Mouse (Mus musculus) adrenal gland, postnatal 14 days (tissue): Measurements from ENCODE around the gene Smim20. TPM values are rescaled to one million over a fixed set of nuclear protein-coding genes. Genes with fewer than 3 reads are reported as not detected.
A peak's percentile ranks its signal among the peaks of the same experiment; 100 is the strongest.

Experiments used
- DNase-seq: peaks from one replicate; pipeline ENCODE4 v3.0.0; 2021; ENCODE audit warnings: mixed read lengths
- total RNA-seq: library from RNA; stranded (reverse); gene quantifications from 2 replicates; pipeline ENCODE4 v1.2.3, GENCODE M21; 2021

The Smim20 gene
- total RNA-seq, 1 experiment from 2014 or later: 63.7 TPM

DNA sequence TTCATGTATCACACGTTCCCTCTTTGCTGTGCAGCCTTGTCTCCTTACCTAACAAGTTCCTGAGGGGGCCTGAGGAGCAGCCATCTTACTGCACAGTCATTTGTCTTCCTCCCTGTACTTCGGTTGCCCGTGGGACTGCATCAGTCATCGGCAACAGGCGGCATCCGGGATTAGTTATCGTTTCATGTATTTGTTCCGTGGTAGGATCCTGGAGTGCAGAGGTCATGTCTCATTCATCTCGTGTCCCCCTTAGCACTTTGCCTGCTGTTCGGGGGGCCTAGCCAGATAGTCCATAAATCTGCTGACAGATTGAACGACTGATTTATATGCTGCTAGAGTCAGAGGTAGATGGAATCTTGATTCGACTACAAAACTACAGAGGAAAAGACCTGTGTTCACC lies 1.1 kb upstream of the Smim20 start:
- no peak for DNase-seq

DNA sequence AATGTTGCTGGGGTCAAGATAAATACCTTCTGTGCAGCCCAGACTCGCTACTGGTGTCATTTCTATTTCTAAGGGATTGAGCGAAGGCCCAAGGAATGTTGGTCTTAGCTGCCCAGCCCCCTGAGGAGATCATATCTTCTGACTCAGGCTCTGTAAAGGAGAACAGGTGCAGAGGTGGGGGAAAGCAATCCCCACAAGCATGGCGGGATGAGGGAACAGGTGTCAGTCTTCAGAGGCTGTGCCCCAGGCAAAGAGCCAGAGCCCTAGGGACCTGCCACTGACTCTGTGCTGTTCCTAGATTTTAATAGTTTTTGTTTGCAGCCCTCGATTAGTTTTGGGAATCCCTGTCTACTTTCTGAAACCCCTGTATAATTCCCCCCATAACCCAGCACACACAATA lies 702 bp upstream of the Smim20 start:
- DNase-seq: no peak

DNA sequence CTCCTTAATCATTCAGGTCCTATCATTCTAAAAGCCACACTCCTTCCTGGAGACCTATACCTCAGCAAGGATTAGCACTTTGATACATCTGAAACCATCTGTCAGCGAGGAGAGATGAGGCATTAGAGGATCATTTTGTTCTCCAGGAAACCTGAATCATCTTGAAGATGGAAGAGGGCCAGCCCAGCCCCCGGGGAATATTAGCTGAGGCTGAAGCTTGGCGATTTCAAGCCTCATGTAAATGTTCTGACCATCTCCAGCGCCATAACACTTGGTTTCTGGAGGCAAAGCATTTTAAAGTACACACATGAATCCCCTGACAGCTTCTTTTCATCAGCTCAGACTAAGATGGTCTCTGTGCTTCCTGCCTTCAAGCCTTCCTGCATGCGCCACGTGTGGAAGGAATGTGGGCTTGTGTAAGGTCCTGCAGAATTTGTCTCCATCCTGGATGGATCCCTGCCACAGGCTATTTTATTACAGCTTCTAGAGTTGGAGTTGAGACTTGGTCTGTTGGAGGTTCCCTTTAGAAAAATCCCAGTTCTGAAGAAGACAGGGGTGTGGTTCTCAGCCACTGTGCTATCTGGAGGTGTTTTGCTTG lies 1.3 kb downstream of the Smim20 start:
- DNase-seq: peak; percentile 63

DNA sequence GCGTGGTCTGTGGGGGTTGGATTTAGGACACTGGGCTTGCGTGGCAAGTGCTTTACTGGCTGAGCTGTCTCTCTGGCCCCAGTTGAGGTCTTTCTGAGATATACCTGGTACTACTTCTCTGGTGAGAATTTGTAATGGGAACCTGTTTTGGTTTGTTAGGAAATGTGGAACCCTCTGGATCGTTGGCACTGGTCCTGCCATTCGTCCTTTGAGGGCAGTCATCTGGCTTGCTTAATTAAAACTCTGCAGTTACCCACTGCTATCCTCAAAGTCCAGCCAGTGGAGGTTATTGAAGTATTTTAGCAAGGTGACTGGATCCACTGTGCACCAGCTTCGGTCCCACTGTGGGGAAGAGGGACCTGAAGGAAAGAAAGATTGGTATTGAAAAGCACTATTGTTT lies 2.9 kb downstream of the Smim20 start:
- no peak for DNase-seq

DNA sequence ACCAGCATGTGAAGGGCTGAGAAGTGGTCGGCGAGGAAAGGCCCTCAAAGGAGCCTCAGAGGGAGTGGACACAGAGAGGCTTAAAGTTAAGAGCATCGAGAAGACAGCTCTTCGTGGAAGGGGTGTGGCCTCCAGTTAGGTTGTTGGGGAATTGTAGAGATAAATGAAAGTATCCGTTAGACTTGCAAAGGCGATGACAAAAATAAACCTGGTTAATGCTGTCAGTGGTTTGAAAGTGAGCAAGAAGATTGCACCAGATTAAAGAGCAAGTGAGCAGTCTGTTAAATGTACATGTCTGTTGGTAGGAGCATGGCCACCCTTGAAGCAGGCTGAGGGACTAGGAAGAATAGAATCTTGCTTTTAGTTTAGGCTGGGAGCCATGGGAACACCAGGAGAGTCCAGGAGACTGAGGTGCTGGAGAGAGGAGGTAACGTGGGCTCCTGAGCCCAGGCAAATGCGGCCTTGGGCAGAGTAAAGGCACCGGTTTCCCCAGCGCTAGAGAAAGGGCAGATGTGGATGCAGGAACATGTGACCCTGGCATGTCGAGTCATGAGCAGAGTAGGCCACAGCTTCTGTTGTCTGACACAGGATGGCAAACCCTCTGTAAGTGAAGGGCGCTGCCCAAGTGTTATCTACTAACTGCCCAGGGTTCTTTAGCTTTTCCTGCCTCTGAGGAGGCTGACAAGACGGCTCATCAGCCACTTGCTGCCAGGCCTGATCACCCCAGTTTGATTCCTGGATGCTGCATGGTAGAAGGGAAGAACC lies 4.2 kb downstream of the Smim20 start:
- no peak for DNase-seq

DNA sequence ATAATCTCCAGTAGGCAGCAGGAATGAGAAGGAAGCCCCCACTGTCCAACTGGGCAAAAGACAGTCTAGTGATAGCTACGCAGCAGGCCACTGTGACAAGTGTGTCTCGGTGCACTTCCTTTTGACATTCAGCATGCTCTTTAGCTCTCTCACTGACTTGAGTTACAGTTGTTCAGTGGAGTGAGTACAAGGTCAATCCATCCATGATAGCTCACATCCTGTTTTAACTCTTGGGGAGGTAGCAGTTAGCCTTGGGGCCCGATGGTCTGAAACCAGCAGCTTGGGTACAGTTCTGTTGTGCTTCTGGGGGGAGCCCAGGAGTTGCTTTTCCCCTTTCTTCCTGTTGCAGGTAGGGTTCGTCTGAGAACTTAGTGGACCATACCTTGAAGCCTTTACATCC lies 5.7 kb downstream of the Smim20 start:
- no peak for DNase-seq

DNA sequence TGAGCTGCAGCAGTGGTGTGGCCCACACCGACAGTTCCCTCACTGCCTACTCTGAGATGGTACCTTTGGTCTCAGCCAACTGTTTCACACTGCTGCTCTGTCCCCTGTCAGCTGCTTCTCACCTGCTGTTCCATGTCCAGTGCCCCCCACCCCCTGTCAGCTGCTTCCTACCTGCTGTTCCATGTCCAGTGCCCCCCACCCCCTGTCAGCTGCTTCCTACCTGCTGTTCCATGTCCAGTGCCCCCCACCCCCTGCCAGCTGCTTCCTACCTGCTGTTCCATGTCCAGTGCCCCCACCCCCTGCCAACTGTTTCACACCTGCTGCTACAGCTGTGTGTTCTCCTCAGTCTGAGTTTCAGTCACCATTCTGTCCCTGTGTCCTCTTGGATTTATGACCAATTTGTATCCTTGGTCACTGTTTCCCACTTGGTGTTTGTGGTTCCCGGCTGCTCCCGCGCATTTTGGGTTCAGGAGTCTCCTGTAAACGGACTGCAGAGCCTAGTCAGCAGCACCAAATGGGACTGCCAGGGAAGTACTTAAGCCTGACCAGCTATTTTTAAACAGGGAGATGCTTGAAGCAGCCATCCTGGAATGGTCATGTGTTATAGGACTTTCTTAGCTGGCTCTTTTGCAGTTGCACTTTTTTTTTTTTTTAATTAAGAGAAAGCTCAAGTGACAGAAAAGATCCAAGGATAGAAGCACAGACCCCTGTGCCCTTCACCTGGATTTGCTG lies 7.0 kb downstream of the Smim20 start:
- DNase-seq: no peak

DNA sequence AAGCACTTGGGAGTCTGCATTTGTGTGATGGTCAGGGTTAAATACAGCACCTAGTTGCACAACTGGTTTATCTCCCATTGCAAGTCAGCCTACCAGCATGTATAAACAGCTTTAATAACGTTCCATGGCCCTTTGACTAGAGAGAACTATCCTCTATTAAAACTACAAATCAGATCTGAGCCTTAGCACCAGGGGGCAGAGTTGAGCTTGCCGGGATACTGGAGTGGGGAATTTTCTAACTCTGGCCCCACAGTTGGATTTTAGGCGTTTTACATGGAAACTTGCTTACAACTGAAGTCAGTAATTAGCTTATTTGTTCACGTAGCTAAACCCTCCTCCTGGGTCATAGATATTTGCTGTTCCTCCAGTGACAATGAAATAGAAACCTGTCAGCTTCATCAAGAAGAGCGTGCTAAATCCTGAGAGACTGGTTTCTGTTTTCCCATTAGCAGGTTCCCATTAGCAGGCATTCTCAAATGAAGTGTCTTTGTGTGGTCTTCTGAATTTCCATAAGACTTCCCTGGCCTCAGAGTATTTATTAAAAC lies 8.0 kb downstream of the Smim20 start:
- DNase-seq: peak; percentile 61

DNA sequence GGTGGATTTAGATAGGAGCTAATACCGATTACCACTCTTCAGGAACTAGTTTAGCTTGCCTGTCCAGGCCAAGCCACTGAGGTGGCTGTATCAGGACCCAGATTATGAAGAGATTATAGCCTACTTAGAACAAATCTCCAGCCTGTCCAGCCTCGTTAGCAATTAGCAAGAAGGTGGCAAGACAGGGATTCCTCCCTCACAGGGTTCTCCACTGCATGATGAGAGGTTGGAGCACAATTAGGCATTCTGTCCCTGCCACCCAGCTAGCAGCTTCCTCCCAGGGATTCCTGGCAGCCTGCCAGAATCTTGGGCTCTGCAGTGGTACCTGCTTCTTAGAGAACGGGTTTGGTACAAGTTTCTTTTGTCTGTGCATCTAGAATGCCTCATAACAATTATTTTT lies 8.5 kb downstream of the Smim20 start:
- no peak for DNase-seq

DNA sequence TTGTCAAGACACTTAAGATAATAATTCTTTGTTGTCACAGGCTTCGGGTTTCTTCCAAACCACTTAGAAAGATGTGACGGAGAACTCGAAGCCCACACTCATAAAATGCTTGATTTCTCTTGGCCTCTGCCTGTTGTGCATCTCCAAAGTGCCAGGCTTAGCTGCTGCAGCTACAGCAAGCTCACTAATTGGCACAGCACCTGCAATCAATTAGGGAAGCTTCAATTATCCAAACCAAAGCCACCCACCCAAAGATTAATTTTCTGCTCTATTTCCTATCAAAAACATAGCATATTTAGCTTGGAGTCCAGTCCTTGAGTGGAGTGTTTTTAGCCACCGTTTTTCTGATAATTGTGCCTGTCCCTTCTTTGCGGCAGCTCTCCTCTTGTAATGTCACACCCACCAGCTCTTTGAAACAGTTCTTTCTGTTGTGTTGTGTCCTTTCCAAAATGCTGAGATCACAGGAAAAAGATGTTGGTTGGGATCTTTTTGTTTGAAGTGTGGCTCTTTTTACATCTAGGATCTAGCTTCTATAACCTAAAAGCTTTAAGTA lies 9.7 kb downstream of the Smim20 start:
- DNase-seq: no peak

DNA sequence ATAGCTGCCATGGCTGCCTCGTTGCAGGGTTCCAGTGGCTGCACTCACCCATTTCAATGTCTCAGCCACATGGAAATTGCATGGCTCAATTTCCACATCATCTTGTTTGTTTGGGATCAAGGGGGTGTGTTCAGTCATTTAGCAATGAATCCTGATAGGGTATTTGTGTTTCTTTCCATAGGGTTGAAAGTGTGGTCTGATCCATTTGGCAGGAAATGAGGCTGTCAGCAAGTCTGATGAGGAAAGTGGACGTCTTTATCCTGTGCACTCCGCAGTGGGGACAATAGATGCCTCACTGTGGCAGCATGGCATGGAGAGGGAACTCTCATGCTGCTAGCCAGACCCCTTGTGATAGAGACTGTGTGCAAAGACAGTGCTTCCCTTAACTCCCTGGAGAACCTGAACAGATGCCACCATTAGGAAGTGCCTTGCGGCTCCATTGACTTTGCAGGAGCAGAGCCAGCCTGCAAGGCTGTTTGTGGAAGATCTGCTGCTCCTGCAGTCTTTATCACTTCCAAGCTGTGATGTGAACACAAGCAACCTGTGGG lies 10.9 kb downstream of the Smim20 start:
- no peak for DNase-seq

DNA sequence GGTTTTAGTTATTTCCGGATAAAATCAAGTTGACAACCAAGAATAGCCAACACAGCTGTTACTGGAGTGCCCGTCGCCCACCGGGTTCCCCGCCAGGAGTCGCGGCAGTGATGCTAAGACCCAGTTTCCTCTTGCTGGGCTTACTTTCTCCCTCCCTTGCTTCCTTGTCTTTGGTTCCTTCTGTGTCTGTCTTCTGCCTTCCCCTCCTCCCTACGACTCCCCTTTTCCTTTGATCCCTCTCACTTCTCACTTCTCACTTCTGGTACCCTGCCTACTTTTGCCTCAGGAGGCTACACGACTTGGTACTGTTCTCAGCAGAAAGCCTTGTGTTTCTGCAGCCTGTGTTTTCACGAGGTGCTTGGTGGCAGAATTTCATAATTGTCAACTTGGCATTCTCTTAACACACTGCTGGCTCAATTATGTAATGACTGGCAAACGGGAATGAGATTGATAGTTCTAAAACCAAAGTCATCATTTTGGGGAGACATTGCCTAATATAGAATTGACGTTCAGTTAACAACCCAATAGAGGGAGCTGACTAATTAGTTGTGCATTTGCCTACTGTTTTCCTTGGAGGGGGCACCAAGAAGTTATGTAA lies 12.4 kb downstream of the Smim20 start:
- DNase-seq: no peak

DNA sequence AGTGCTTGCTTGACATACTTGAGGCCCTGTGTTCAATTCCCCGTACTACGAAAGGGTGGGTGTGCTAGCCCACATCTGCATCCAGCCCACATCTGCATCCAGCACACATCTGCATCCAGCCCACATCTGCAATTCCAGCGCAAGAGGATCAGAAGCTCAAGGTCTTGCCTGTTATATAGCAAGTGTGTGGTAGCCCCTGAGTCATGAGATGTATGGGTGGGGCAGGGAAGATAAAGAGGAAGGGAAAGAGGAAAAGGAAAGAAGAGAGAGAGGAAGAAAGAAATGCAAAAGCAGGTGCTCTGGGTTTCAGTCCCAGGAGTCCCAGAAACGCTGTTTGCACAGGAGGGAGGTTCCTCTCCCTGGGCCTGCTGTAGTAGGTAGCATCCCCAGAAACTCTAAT lies 15.6 kb downstream of the Smim20 start:
- no peak for DNase-seq

DNA sequence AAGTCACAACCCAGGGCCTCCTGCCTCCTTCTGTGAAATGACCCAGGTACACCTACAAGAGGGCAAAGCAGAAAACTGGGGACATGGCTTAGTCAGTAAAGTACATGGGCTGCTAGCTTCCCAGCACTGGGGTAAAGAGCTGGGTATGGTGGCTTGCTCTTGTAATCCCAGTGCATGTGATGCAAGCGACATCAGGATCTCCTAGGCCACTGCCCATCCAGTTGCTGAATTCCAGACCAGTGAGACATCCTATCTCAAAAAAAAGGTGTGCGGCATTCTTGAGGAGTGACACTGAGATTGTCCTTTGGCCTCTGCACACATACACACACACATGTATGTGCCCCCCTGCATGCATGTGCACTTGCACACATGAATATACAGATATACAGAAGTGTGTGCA lies 19.5 kb downstream of the Smim20 start:
- no peak for DNase-seq

DNA sequence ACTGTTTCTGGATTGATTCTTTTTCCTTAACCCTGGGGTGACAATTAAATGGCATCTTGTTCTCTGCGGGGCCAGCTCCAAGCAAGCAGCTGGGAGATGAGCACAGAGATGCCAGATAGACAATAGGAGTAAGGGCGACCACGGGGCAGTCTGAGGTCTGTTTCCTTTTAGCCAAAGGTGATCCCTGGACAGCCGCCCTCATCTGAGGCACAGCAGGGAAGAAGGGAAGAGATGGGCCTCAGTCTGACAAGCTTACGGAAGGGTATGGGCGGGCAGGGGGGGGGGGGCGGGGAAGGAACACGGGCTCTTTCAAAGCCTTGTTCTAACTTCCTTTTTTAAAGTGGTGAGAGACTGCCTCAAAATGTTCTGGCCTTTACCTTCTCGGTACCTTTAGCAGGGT lies 22.6 kb downstream of the Smim20 start:
- DNase-seq: no peak

DNA sequence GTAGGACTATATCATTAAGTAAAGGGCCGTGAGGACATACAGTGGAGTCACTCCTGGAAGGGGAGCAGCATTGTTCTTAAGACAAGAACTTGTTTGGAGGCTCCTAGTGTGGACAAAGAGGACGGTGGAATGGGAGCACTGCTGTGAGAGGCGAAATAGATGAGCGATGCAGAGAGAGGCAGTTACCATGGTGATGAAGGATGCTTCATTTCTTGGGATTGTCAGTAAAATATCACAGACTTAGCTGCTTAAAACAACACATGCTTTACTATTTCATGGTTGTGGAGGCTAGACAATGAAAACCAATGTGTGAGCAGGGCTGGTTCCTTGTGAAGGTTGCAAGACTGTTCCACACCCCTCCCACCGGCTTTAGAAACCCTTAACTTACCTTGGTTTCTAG lies 27.7 kb downstream of the Smim20 start:
- no peak for DNase-seq

DNA sequence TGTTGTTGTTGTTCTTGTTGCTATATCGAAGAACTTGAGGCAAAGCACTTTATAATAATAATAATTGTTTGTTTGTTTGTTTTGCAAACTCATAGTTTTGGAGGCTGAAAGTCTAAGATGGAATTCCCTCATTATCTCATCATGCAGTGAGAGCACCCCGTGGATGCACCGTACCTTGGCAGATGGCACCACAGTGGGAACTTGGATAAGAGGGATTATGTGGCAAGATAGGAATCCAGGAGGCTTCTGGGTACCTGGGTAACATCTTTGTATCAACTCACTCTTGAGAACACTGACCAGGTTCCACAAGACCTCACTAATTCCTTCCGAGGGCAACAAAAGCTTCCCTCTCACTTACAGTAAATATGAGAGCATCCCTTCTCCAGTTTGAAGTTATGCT lies 30.1 kb downstream of the Smim20 start:
- DNase-seq: no peak

DNA sequence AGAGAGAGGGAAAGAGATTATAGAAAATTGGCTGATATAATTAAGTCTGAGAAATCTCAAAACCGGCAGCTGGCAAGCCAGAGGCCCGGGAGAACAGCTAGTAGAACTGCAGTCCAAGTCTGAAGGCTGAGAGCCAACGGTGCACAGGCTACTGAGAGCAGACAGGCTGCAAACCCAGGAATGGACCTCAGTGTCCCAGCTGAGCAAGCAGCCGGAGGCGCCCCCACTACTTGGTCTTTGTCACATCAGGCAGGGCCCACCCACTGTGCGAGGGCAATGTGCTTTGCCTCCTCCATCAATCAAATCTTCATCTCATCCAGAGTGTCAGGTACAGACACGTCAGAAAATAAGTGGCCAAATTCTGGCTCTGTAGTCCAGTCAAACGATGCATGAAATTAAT lies 34.6 kb downstream of the Smim20 start:
- peak; percentile 15 for DNase-seq

DNA sequence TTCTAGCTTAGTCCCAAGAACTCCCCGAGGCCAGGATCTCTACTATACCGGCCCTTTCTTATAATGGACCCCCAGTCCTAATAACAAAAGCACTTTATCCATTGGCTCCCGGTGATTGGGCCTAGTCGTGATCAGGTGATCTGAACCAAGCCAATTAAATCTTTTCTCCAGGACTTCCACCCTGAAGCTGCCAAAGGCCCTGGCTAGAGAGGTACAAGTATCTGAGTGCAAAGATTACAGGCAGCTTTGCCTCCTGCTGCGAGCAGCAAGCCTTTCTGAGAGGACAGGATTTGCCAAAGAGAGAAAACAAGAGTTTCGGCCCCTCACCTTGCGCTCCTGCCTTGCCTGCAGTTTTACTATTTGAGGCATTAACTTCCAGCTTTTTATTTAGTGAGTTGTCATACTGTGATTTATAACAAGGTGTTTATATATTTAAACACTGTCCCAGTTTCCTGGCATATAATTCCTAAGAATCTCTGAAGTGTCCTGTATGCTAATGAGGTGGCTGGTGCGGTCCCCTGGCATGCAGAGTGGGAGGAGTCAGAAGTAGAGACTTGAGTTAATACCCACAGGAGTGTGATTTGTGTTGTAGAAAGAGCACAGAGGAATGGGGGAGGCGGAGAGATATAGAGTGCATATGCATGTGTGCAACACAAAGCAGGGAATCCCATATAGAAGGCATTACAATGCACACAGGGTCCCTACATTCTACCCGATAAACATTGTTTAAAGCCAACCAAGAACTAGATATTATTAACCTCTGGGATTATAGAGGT lies 36.2 kb downstream of the Smim20 start:
- DNase-seq: no peak

DNA sequence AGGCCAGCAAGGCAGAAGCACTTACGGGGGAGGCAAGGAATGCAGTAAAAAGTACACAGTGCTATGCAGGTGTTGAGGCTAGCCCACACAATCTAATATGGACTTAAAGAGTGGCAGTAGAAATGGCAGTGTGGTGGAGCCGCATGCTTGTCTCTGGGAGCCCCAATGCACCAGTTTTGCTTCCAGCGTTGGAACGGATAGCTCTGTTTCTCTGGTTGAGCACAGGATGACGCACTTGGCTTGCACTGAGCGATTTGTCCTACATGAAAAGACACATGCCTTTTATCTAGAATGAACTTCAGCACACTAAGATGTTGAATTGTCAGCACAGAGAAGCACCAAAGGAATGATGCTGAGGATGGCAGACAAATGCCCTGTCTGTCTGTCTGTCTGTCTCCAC lies 37.1 kb downstream of the Smim20 start:
- no peak for DNase-seq

DNA sequence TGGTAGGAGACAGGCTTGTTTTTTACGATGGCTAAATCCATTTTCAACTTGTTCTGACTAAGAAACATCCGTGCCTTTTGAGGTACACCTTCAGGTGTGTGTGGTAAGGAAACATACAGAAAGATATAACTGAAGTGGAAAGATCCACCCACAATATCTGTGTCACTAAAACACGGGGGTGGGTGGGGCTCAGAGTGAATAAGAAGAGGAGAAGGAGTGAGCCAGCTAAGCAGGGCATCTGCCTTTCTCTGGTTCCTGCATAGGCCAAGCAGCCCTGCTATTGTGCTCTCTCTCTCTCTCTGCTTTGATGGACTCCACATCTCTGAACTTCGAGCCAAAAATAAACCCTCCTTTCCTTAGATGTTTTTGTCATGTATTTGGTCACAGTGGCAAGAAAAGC lies 38.1 kb downstream of the Smim20 start:
- no peak for DNase-seq

DNA sequence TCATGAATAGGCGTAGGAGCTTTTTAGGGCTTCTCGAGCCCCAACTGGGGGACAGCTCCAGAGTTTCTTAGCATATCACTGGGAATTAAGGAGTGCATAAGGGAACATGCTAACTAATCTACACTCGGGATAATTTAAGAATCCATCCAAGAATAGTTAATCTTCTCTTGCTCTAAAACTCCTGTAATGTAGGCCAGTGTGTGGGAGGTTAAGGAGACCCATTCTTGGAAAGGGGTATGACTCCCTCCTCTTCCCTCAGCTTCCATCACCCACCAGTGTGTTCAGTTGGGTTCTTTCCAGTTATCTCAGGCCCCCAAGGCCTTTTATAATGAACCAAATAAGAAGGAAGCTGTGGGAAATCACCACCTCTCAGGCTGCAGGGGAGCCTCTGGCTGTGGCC lies 40.0 kb downstream of the Smim20 start:
- DNase-seq: no peak
